Mouse (Mus musculus) testis, adult 2 months (tissue): ENCODE data around the gene Gm5105.

Source experiments
- CTCF ChIP-seq: fragments of 200-500 bp; IDR thresholded peaks from 2 replicates; pipeline ENCODE4 v1.5.1; 2012; ENCODE audit warnings: low read depth, mild to moderate bottlenecking, inconsistent platforms, low read length, moderate library complexity; ENCODE audit not compliant: control insufficient read depth, insufficient read depth, insufficient replicate concordance
- POLR2A ChIP-seq: fragments of 200-500 bp; IDR thresholded peaks from 2 replicates; pipeline ENCODE4 v1.6.1; 2012; ENCODE audit warnings: low read depth, mild to moderate bottlenecking, inconsistent platforms, low read length, moderate library complexity; ENCODE audit not compliant: control insufficient read depth

GRCm38 (mm10) chr3:138029351-138029750 lies 37.8 kb downstream of the Gm5105 start:
- no peak for TF ChIP-seq CTCF
- no peak for TF ChIP-seq POLR2A
